Mouse (Mus musculus) frontal cortex, adult 2 months (tissue): ENCODE measurements at regions not wholly inside any gene's neighbourhood (a gene's known extent, or its start where the extent isn't known, plus 50 kb on each side); places are given as distances from the start of the nearest gene placed in this dataset.

Experiments
- DNase-seq, 2 experiments: peaks; one replicate each; pipeline ENCODE4 v3.0.0; 2022; ENCODE audit warnings: low spot score in 1 of 2; ENCODE audit errors: extremely low spot score in 1 of 2

GRCm38 (mm10) chr4:8926642-8927275 is 687.9 kb upstream of the Car8 start:
- DNase-seq = no peak

- DNase-seq = no peak
Observed at GRCm38 (mm10) chr4:8922695-8923363, 684.0 kb upstream of the Car8 start.

- DNase-seq = no peak
Observed at GRCm38 (mm10) chr4:8921477-8922385, 682.9 kb upstream of the Car8 start.

GRCm38 (mm10) chr4:8920306-8920705 is 681.5 kb upstream of the Car8 start:
- no peak for DNase-seq

- DNase-seq = no peak
Observed at GRCm38 (mm10) chr4:8919366-8919984, 680.6 kb upstream of the Car8 start.
